Mouse (Mus musculus) heart, adult 2 months (tissue): ENCODE results near the gene Tpte.

Experiments used
- CTCF ChIP-seq: fragments of 200-600 bp; IDR thresholded peaks from 2 replicates; pipeline ENCODE4 v1.8.1; 2022; ENCODE audit warnings: antibody characterized with exemption, mild to moderate bottlenecking, moderate library complexity
- EP300 ChIP-seq: fragments of 200-500 bp; IDR thresholded peaks from 2 replicates; pipeline ENCODE4 v1.6.1; 2011; ENCODE audit warnings: low read depth, low read length, control low read depth; ENCODE audit not compliant: insufficient read depth
- POLR2A ChIP-seq: fragments of 200-500 bp; IDR thresholded peaks from 2 replicates; pipeline ENCODE4 v1.6.1; 2011; ENCODE audit warnings: mild to moderate bottlenecking, low read depth, low read length, control low read depth; ENCODE audit not compliant: insufficient read depth

DNA sequence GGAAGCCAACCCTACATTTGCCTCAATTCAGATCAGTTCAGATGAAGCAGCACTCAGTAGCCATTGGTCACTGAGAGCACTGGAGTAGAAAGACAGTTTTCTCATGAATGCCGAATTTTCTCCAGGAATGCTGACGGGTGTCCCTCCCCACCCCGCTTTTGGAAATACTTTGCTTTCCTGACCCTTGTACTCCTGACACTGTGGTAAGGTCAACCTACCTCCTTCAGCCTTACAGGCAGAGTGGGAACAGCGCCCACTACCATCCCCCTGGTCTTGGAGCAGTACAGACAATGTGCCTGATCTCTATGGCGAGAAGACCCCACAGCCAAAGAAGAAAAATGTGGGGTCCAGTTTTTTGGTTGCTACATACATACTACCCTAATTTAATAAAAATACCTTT is 93.1 kb downstream of the Tpte start:
- TF ChIP-seq POLR2A (no peak), EP300 (no peak), CTCF (no peak)
